Mouse (Mus musculus): Measurements from ENCODE around the gene Slc35a5.

DNA sequence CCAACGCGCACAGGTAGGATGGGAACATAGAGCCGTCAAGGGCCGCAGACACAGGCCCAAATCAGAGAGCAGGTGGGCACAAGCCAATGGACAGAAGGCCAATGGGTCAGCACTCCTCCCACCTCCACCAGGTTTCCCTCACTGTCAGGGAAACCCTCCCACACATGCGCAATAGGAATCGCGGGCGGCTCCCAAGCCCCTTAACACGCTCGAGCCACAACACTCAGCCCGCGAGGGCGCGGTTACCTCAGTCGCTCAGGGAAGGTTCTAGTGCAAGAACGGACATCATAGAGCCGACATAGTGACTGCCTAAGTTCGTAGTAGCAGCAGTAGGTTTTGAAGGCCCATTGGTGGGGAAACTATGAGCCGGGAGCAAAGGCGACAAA lies 377 bp downstream of the Slc35a5 start:
- no peak for TF ChIP-seq CTCF (IDR thresholded peaks at IDR 0.05; ENCODE audit: borderline replicate concordance, insufficient read depth, low read length)
- peak; percentile 55; the same call in 1 of the 2 replicates for TF ChIP-seq POLR2A (IDR thresholded peaks at IDR 0.05; ENCODE audit: low read depth, low read length)

Data from embryonic fibroblast, embryonic 13.5 days (primary cell).